19 mouse cellular contexts compared by ENCODE assay signal in genomic region chr8:119588844-119589243, GRCm38 (mm10). TPM values are rescaled to one million over a fixed set of nuclear protein-coding genes. Genes with fewer than 3 reads are reported as not detected.
A peak's percentile ranks its signal among the peaks of the same experiment; 100 is the strongest.
DNase-seq lines count a peak whose midpoint lies in the region; ATAC-seq and TF ChIP-seq lines count a peak whose summit lies in the region.
"Had no signal": no experiment of that assay in that cellular context is flagged by ENCODE, and none has a peak within 500 bp of the region (broad histone marks: within the 10 kb centered on the region; RNA-seq: fewer than 3 reads in every experiment).

No protein-coding gene starts in this region.

- H3K9me3 ChIP-seq in heart, postnatal 0 days (replicated peaks; ENCODE audit: control insufficient read depth, low read length) = no peaks in the 10 kb centered on the region
- H3K9me3 ChIP-seq: embryonic facial prominence, embryonic 13.5 days; forebrain, embryonic 10.5 days; intestine, embryonic 15.5 days had no signal

- WGBS in heart, postnatal 0 days = 17% methylated on average over 10 of the region's 10 CpGs

- ATAC-seq in heart, postnatal 0 days (ENCODE audit: insufficient read depth, low read depth) = peak; percentile 50
- ATAC-seq: intestine, embryonic 15.5 days had no signal

- no peaks in the 10 kb centered on the region for H3K27me3 ChIP-seq in heart, postnatal 0 days (ENCODE audit: control insufficient read depth, insufficient read depth, low read length)
- H3K27me3 ChIP-seq: embryonic facial prominence, embryonic 13.5 days; intestine, embryonic 15.5 days had no signal

- H3K36me3 ChIP-seq in heart, postnatal 0 days (replicated peaks; ENCODE audit: control insufficient read depth, insufficient read depth, low read length) = no peaks in the 10 kb centered on the region
- H3K36me3 ChIP-seq: embryonic facial prominence, embryonic 13.5 days; forebrain, embryonic 10.5 days; intestine, embryonic 15.5 days had no signal

- TF ChIP-seq CTCF in heart, postnatal 0 days (IDR thresholded peaks at IDR 0.05; ENCODE audit: low read depth) = no peak

- intact Hi-C loops in heart, postnatal 14 days (cut with DNase I) = no loop called here

- DNase-seq in heart, postnatal 0 days (ENCODE audit: low spot score) = no peak
- DNase-seq in heart, postnatal 14 days = no peak
- peak; percentile 45 for DNase-seq in retina, postnatal 1 day
- DNase-seq in retina, embryonic 14.5 days (ENCODE audit: low spot score) = no peak
- peak; percentile 61 for DNase-seq in embryo, embryonic 11 days
- no peak for DNase-seq in lung, adult 18-20 months
- DNase-seq in right cerebral cortex, adult 2 months (ENCODE audit: low spot score in 2 of 2) = no peak
- DNase-seq: cerebellum, adult 8-10 months; heart, postnatal 4 days; lung, postnatal 14 days; thymus, adult 2 months had no signal

- no peak overlapping the region for H3K4me2 ChIP-seq in heart, postnatal 0 days (ENCODE audit: low read depth, low read length)
- H3K4me2 ChIP-seq: embryonic facial prominence, embryonic 13.5 days; intestine, embryonic 15.5 days had no signal

- TF ChIP-seq EP300 in heart, postnatal 0 days (IDR thresholded peaks at IDR 0.05; ENCODE audit: low read depth) = no peak

- H3K4me3 ChIP-seq in heart, postnatal 0 days (ENCODE audit: low read depth, low read length) = no peak overlapping the region
- H3K4me3 ChIP-seq: embryonic facial prominence, embryonic 13.5 days; forebrain, embryonic 10.5 days; intestine, embryonic 15.5 days had no signal

- no peak overlapping the region for H3K9ac ChIP-seq in heart, postnatal 0 days (replicated peaks; ENCODE audit: low read depth, low read length)
- H3K9ac ChIP-seq: embryonic facial prominence, embryonic 13.5 days; intestine, embryonic 15.5 days; liver, embryonic 14.5 days had no signal

- H3K27ac ChIP-seq in heart, postnatal 0 days (ENCODE audit: low read depth) = no peak overlapping the region
- H3K27ac ChIP-seq: embryonic facial prominence, embryonic 13.5 days; forebrain, embryonic 10.5 days; kidney, postnatal 0 days; liver, embryonic 14.5 days had no signal

- H3K4me1 ChIP-seq in heart, postnatal 0 days (ENCODE audit: control insufficient read depth, insufficient read depth) = no peaks in the 10 kb centered on the region

RNA-seq across cellular contexts. Expression of gene Dnaaf1, which starts 13.8 kb away (rescaled TPM):
- not detected in 2 replicates for total RNA-seq in heart, postnatal 0 days (2014; rRNA removed; ENCODE audit: low replicate concordance)
- 0.07 and 0.41 TPM in 2 replicates for polyA plus RNA-seq in heart, postnatal 0 days (2015; fragmentation: Nextera tagmentation; extraction: Ambion mirVana)
- total RNA-seq in heart, postnatal 14 days (2021) = under 1 TPM in 1 of 2 experiments, not detected in 1; 0.12 TPM
- total RNA-seq: adrenal gland, adult 18-20 months; gastrocnemius, adult 18-20 months; heart, postnatal 4 days had no signal

RNA-seq across cellular contexts. Expression of gene Hsdl1, which starts 13.9 kb away (rescaled TPM):
- total RNA-seq in heart, postnatal 0 days (2014; rRNA removed; ENCODE audit: low replicate concordance) = 25.0 and 36.3 TPM in 2 replicates
- 20.6 and 21.2 TPM in 2 replicates for polyA plus RNA-seq in heart, postnatal 0 days (2015; fragmentation: Nextera tagmentation; extraction: Ambion mirVana)
- 10 to 100 TPM; 17.9 to 20.7 TPM for total RNA-seq in heart, postnatal 14 days (2021)

RNA-seq across cellular contexts. Expression of gene Taf1c, which starts 16.2 kb away (rescaled TPM):
- 5.3 and 5.6 TPM in 2 replicates for total RNA-seq in heart, postnatal 0 days (2014; rRNA removed; ENCODE audit: low replicate concordance)
- polyA plus RNA-seq in heart, postnatal 0 days (2015; fragmentation: Nextera tagmentation; extraction: Ambion mirVana) = 3.4 and 3.7 TPM in 2 replicates
- total RNA-seq in heart, postnatal 14 days (2021) = 1 to 10 TPM; 4.0 to 4.2 TPM

RNA-seq across cellular contexts. Expression of gene Adad2, which starts 23.7 kb away (rescaled TPM):
- not detected in 2 replicates for total RNA-seq in heart, postnatal 0 days (2014; rRNA removed; ENCODE audit: low replicate concordance)
- not detected in 2 replicates for polyA plus RNA-seq in heart, postnatal 0 days (2015; fragmentation: Nextera tagmentation; extraction: Ambion mirVana)
- total RNA-seq in heart, postnatal 14 days (2021) = not detected
- total RNA-seq: adrenal gland, adult 18-20 months; heart, postnatal 4 days had no signal
- polyA plus RNA-seq: embryonic facial prominence, embryonic 13.5 days; intestine, embryonic 15.5 days; kidney, postnatal 0 days; liver, embryonic 14.5 days; neural tube, embryonic 14.5 days had no signal

RNA-seq across cellular contexts. Expression of gene Mbtps1, which starts 30.3 kb away (rescaled TPM):
- total RNA-seq in heart, postnatal 0 days (2014; rRNA removed; ENCODE audit: low replicate concordance) = 62.1 and 68.7 TPM in 2 replicates
- polyA plus RNA-seq in heart, postnatal 0 days (2015; fragmentation: Nextera tagmentation; extraction: Ambion mirVana) = 36.9 and 37.1 TPM in 2 replicates
- 10 to 100 TPM; 54.0 to 54.7 TPM for total RNA-seq in heart, postnatal 14 days (2021)

Comparison
In these comparisons a context has a peak if more than half of its experiments do, and no peak if none do; other contexts are left out.
1. DNase-seq: peak in retina, postnatal 1 day (single experiment) and embryo, embryonic 11 days (single experiment); none in heart, postnatal 0 days (single experiment), heart, postnatal 14 days (0 of 2), retina, embryonic 14.5 days (single experiment), lung, adult 18-20 months (0 of 2) and right cerebral cortex, adult 2 months (0 of 2).